Mouse (Mus musculus) WW6 (cell line): Measurements from ENCODE around the gene Olfr467.
"Not testable (repeated sequence)": the region's sequence is repeated elsewhere in the genome, so short reads cannot be mapped to it uniquely, and the experiment has no call there.

ENCODE experiments used
- DNase-seq: peaks from one replicate; pipeline ENCODE4 v3.0.0-alpha.2; 2013; ENCODE audit warnings: low read depth, low spot score

Olfr467 gene

DNA sequence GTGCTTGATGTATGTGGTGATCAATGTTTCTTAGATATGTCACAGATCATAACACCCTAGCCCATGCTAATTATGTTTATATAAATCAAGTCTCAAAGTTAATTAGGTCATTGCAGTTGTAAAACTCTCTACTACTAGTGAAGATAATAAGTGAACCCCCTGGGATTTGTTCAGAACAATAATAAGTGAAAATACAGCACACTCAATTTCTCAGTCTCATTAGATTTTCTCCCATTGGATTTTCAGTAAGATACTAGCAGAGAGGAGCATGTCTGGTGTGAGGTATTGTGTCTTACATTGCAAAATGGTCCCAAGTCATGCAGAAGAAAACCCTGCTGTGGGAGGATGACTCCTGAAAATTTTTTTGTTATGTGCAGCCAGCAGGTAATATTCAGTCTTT, at the start of gene Olfr467:
Gene Olfr467, plus strand, starts transcription at position 301 of the 400 bp plus-strand sequence.
- DNase-seq = no peak

DNA sequence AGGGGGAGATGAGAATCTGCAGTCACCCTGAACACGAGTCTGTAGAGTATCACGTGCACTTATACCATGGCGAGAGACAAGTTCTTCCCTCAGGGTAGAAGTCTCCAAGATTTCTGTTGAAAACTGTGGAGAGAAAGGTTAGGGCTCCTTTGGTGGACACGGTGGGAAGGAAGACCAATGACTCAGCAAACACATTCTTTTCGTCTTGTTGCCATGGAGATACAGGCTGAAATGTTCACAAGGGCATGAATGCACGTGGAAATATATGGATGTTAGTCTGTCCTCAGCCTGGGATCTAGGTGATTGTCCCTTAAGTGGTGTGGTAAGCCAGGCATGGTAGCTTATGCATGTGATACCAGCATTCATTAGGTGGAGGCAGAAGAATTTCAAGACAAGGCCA, 41.3 kb upstream of the Olfr467 start:
- DNase-seq = no peak

DNA sequence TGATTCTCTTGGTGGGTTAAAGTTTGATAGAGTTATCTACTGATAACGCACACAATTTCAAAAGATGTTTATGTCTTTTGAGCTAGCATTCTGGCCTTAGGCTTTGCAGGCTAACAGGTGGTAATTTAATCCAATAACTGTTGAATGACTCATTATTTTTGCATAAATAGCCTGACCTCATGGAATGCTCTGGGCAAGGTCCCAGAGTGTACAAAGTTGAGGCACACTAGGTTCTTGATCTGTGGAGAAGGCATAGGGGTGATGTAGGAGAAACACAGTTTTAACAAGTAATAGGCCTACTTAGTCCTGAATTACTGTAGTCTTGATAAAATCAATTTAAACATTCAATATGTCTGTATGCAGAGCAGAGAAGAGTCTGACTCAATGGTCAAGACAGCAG, 33.8 kb upstream of the Olfr467 start:
- no peak for DNase-seq

DNA sequence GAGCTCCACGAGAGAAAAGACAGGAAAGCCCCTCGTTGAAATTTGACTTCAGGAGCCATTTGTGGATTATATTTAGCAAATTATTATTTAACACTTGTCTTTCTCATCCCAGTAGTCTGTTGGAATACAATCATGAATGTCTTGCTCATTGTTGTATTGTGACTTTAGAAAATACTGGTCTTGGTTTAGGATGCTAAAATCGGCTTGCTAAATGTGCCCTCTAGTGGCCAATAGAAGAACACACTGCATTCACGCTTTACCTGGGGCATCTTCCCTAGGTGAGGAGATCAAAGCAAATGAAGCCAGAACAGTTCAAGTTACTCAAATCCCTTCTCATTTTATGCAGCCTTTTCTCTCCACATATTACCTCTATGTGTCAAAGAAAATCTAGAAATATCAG, 32.5 kb upstream of the Olfr467 start:
- DNase-seq = no peak

DNA sequence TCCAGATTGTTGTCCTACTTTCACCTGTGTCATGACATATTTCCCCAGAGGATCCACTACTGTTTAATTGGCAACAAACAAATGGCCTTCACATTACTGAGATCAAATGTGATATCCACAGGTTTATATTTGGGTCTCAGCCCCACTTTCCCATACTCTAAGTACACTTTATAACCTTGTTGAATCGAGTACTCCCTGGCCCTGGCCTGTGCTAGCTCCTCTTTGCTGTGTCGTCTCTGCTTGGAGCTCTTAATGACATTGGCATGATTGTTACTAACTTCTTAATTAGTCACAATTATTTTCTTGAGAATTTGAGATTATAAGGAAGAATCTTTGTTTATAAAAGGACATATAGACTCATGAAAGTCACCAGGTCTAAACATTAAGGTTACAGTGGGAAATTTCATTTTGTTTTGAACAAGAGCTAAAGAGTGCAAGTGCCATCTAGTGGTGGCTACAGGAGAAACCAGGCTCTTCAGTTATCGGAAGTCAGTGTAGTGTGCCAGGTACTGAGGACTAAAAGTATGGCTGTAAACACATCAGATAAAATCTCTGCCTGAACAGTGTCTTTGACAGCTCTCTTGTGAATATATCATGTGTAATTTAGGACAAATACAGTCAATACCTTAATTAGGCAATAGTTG, 24.0 kb upstream of the Olfr467 start:
- DNase-seq = no peak

DNA sequence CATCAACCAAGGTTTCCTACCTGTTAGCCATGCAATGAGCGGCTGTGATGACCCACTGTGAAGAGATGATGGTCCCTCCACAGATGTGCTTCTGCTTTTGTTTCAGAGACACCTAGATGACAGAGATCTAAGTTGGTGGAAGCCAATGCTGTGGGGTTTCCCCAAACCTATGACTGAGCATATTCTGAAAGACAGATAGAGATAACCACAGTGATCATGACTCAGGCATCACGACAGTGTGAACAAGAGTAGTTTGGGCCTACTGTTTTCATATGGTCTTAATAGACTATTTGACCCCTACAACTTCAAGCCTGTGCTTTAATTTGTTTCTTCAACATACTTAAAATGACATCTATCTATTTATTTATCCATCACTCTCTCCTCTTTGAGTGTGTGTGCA, 15.6 kb upstream of the Olfr467 start:
- no peak for DNase-seq

DNA sequence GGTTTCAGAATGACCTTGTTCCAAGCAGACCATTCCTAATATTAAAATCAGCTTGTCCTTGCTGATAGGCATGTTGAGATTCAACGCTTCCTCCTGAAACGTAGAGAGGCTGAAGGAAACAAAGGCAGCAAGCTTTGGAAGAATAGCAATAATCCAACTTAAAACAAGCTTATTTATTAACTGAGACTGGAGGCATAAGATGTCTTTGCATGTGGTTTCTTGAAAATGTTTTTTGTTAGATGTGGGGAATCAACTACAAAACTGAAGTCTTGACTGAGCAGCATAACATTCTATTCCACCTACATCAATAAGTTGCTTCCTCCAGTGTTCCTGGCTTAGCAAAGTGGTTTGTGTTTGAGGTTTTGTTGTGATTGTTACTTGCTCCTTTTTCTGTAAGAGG, 11.0 kb upstream of the Olfr467 start, which contains the start of gene Ovch2:
Gene Ovch2, minus strand, starts transcription at position 101 of the 400 bp plus-strand sequence.
- no peak for DNase-seq

DNA sequence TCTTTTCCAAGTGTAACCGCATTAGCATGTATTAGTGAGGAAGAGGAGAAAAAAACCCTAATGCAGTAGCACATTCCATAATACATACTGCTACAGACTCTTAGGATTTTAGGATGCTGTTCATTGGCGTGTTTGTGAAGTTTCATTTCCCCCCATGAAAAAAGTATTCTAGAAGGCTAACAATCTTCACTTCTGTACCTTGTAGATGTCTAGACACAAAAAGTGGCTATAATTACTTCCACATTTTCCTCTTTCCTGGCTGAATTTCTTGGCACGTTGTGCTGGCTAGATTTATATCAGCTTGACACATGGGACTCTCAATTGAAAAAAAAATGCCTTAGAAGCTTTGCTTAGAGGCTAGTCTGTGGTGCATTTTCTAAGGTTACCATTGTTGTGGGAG, 9.9 kb upstream of the Olfr467 start:
- DNase-seq = no peak

DNA sequence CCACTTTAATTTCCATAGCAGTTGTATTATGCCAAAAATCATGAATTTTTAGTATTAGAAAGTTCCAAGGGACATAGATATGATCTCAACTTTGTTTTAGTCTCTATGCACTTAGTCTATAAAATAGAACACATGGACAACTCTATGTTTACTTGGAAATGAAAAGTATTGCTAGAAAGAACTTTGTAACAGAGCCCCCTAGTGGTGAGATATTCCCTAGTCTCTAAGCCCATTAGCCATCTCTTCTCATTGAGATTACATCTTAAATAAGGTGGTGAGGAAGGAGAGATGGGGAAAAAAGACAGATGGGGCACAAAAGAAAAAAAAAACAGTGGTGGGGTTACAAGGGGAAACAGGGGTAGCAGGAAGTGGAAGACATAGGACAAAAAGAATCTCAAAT, 7.4 kb downstream of the Olfr467 start:
- no peak for DNase-seq

DNA sequence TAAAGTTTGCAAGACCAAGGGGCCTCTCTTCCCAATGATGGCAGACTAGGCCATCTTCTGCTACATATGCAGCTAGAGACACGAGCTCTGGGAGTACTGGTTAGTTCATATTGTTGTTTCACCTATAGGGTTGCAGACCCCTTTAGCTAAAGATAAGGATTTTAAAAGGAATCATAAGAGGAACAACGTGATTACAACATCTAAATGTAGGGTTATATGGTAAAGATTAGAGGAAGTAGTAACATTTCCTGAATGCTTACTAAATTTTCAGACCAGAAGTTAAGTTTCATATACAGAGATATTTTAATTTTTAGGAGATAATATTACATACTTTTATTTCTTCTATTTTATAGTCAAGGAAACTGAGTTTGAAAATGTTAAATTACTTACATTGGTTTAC, 11.8 kb downstream of the Olfr467 start:
- DNase-seq = not testable (repeated sequence)

DNA sequence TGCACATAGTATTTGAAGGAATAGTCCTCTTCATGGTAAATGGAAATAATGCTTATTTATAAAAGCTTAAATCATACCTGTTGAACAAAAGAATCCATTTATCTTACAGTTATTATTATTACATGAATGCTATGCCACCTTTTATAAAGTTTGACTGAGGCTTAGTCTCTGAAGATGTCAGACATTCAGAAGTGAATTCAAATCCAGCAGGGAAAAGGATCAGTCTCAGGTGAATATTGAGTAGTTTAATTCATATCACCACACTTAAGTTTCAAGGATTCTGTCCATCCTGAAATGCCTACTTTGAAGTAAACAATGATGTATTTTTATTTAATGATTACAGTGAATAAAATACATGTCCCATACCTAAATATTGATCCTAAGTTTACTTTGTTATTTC, 13.4 kb downstream of the Olfr467 start, which contains the start of gene Olfr469:
Gene Olfr469, minus strand, starts transcription at position 101 of the 400 bp plus-strand sequence.
- not testable (repeated sequence) for DNase-seq

DNA sequence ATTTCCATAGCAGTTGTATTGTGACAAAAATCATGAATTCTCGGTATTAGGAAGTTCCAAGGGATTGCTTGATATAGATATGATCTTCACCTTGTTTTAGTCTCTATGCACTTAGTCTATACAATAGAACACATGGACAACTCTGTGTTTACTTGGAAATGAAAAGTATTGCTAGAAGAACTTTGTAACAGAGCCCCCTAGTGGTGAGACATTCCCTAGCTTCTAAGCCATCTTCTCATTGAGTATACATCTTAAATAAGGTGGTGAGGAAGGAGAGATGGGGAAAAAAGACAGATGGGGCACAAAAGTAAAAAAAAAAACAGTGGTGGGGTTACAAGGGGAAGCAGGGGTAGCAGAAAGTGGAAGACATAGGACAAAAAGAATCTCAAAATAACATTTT, 29.7 kb downstream of the Olfr467 start:
- DNase-seq = no peak

DNA sequence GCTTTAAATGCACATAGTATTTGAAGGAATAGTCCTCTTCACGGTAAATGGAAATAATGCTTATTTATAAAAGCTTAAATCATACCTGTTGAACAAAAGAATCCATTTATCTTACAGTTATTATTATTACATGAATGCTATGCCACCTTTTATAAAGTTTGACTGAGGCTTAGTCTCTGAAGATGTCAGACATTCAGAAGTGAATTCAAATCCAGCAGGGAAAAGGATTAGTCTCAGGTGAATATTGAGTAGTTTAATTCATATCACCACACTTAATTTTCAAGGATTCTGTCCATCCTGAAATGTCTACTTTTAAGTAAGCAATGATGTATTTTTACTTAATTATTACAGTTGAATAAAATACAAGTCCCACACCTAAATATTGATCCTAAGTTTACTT, 35.3 kb downstream of the Olfr467 start, which contains the start of gene Olfr470:
Gene Olfr470, minus strand, starts transcription at position 101 of the 400 bp plus-strand sequence.
- not testable (repeated sequence) for DNase-seq
